Mouse (Mus musculus): ENCODE measurements around the gene Trp73.

- peak; percentile 95 for TF ChIP-seq CTCF (IDR thresholded peaks at IDR 0.05; ENCODE audit: low read depth)
- no peak for TF ChIP-seq EP300 (IDR thresholded peaks at IDR 0.05; ENCODE audit: low read depth)
Measured at GRCm38 (mm10) chr4:154105381-154106001, 34.5 kb downstream of the Trp73 start.
